Mouse (Mus musculus) hindbrain, embryonic 12.5 days (tissue): Measurements from ENCODE around the gene Eme1. TPM values are rescaled to one million over a fixed set of nuclear protein-coding genes. Genes with fewer than 3 reads are reported as not detected.

Source experiments
- ATAC-seq: fragments of 200-750 bp; cut with Nextera tagmentation; 2 replicates; pipeline ENCODE4 v1.8.0; 2017; ENCODE audit warnings: moderate TSS enrichment; ENCODE audit not compliant: low FRiP score
- H3K27ac ChIP-seq: fragments of 300-500 bp; sonication (generic); 2 replicates; pipeline ENCODE4 v1.5.1; 2016; ENCODE audit warnings: mild to moderate bottlenecking
- H3K27me3 ChIP-seq: fragments of 300-500 bp; sonication (generic); 2 replicates; pipeline ENCODE4 v1.6.1; 2016; ENCODE audit warnings: mild to moderate bottlenecking
- H3K36me3 ChIP-seq: fragments of 300-500 bp; sonication (generic); 2 replicates; pipeline ENCODE4 v1.6.1; 2016; ENCODE audit warnings: mild to moderate bottlenecking
- H3K4me1 ChIP-seq: fragments of 300-500 bp; sonication (generic); 2 replicates; pipeline ENCODE4 v1.6.1; 2016
- H3K4me2 ChIP-seq: fragments of 300-500 bp; sonication (generic); replicated peaks from 2 replicates; pipeline ENCODE4 v1.6.1; 2016; ENCODE audit warnings: mild to moderate bottlenecking
- H3K4me3 ChIP-seq: fragments of 300-500 bp; sonication (generic); 2 replicates; pipeline ENCODE4 v1.5.1; 2016; ENCODE audit warnings: mild to moderate bottlenecking
- H3K9ac ChIP-seq: fragments of 300-500 bp; sonication (generic); 2 replicates; pipeline ENCODE4 v1.6.1; 2016; ENCODE audit warnings: mild to moderate bottlenecking, moderate library complexity
- H3K9me3 ChIP-seq: fragments of 300-500 bp; sonication (generic); replicated peaks from 2 replicates; pipeline ENCODE4 v1.6.1; 2016; ENCODE audit warnings: mild to moderate bottlenecking
- WGBS: fragments of 180-500 bp; shearing (Covaris S2); methylation state at CpG from one replicate; pipeline ENCODE4 v1.1.7; 2016; 5-methylcytosine and 5-hydroxymethylcytosine counted together
- polyA plus RNA-seq: library from polyadenylated mRNA; unstranded; fragments of >200 nt; fragmentation: Nextera tagmentation; extraction: Ambion mirVana; gene quantifications from 2 replicates; pipeline ENCODE4 v1.2.1, GENCODE M21; 2016

Eme1 gene
- polyA plus RNA-seq, 1 experiment from 2014 or later = 21.3 TPM

DNA sequence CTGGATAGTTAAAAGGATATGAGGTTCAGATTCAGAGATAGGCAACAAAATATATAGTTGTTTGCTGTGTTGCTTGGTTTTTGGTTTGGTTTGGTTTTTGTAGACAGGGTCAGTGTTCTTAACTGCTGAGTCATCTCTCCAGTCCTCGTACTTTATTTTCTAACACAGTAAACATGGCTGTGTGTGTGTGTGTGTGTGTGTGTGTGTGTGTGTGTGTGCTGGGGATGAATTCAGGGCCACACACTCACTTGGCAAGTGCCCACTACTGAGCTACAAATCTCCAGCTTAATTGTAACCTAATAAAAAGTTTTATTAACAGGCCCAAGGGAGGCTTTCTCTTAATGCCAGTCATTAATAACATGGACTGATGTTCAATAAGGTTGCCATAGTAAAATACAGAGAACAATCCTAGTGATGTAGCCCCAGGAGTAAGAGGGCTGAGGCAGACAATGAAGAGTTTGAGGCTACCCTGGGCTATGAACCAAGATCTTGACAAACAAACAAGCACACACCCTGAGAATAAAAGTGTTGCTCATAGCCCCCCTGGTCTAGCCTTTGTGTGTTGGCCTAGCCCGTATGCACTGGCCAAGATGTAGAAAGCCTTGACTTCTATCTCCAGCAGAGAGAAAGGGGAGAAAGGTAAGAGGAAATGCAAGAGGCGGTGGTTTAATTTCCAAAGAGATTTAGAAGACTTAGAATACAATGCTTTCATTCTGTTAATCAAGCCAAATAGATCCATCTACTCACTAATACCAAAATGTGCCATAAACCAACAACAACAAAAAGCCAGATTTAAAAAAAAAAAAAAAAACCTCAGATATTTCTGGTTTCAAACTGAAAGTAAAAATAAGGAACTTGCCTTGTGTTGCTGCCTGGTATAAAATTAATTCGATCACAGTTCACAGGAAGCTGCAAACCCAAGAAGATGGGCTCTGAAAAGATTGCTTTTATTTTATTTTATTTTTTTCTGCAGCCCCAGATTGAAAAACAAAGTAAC, 42.7 kb downstream of the Eme1 start:
- Histone ChIP-seq H3K27ac (no peak overlapping the region), H3K4me1 (no peaks in the 10 kb centered on the region), H3K4me2 (no peak overlapping the region), H3K9ac (no peak overlapping the region), H3K9me3 (no peaks in the 10 kb centered on the region), H3K36me3 (no peaks in the 10 kb centered on the region), H3K27me3 (no peaks in the 10 kb centered on the region), H3K4me3 (no peak overlapping the region)
- WGBS = 73% methylated on average over 4 of the region's 4 CpGs
- ATAC-seq = no peak

GRCm38 (mm10) chr11:94602356-94602955, 51.3 kb downstream of the Eme1 start:
- WGBS = 70% methylated on average over 11 of the region's 11 CpGs
- Histone ChIP-seq H3K4me3 (peak overlapping the region; percentile 45; the same call in 1 of the 2 replicates), H3K27me3 (peaks cover 4% of the 10 kb centered on the region), H3K9me3 (no peaks in the 10 kb centered on the region), H3K9ac (no peak overlapping the region), H3K36me3 (no peaks in the 10 kb centered on the region), H3K27ac (no peak overlapping the region), H3K4me2 (peak overlapping the region; percentile 79), H3K4me1 (peaks cover 20% of the 10 kb centered on the region)
- no peak for ATAC-seq

GRCm38 (mm10) chr11:94601321-94602281, 52.2 kb downstream of the Eme1 start, which contains the start of gene Acsf2:
Acsf2 (minus strand) TSS chr11:94601871.
- Histone ChIP-seq H3K9me3 (no peaks in the 10 kb centered on the region), H3K9ac (peak within 1 kb of the TSS; percentile 58), H3K4me2 (peak within 1 kb of the TSS; percentile 79), H3K4me1 (peaks cover 20% of the 10 kb centered on the region), H3K27ac (no peak within 1 kb of the TSS), H3K36me3 (no peaks in the 10 kb centered on the region), H3K27me3 (peaks cover 4% of the 10 kb centered on the region), H3K4me3 (peak within 1 kb of the TSS; percentile 45)
- peak; percentile 74 for ATAC-seq
- WGBS = under 1% methylated on average over 52 of the region's 52 CpGs

DNA sequence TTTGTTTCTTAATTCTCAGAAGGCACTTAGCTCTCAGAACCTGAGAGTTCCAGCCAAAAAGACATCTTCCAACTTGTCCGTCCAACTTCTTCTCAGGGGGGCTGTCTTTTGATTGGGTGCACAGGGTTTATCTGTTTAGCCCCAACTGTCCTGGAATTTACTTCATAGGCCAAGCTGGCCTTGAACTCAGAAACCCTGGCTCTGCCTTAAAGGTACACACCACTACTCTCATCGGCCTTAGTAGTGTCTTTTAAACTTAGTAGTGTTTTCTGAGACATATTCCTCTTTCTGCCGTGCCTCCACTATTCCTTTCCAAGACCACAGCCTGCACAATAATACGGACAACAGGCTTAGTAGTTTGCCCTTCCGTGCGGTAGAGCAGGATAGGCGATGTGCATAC, 53.3 kb downstream of the Eme1 start:
- Histone ChIP-seq H3K4me1 (peaks cover 20% of the 10 kb centered on the region), H3K4me3 (no peak overlapping the region), H3K27me3 (peaks cover 4% of the 10 kb centered on the region), H3K27ac (no peak overlapping the region), H3K4me2 (peak overlapping the region; percentile 79; the same call in 1 of the 2 replicates), H3K9me3 (no peaks in the 10 kb centered on the region), H3K9ac (no peak overlapping the region), H3K36me3 (no peaks in the 10 kb centered on the region)
- no peak for ATAC-seq
- 89% methylated on average over 7 of the region's 7 CpGs for WGBS

- Histone ChIP-seq H3K4me3 (no peak overlapping the region), H3K36me3 (no peaks in the 10 kb centered on the region), H3K9me3 (no peaks in the 10 kb centered on the region), H3K27ac (no peak overlapping the region), H3K27me3 (peaks cover 4% of the 10 kb centered on the region), H3K9ac (no peak overlapping the region), H3K4me1 (peaks cover 20% of the 10 kb centered on the region), H3K4me2 (no peak overlapping the region)
- WGBS = 74% methylated on average over 6 of the region's 6 CpGs
- ATAC-seq = no peak
These were observed 55.2 kb downstream of the Eme1 start for GRCm38 (mm10) chr11:94598437-94599120.

DNA sequence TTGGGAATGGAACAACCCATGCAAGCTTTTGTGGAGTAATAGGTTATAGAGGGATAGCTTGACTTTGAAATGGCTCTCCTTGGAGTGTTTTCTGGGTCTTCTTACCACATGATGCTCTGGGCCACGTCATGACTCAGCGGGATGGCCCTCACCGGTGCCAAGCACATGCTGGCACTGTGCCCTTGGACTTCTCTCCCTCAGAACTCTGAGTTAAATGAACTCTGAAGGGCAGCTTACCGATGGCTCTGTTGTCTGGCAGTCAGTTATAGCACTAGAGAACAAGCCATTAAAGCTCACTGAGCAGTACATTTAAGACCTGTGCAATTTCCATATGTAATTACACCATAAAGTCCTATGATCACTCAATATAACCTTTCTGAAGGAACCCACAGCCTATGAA, 56.4 kb downstream of the Eme1 start:
- no peak for ATAC-seq
- Histone ChIP-seq H3K36me3 (no peaks in the 10 kb centered on the region), H3K4me3 (no peak overlapping the region), H3K4me2 (no peak overlapping the region), H3K9ac (no peak overlapping the region), H3K4me1 (peaks cover 18% of the 10 kb centered on the region), H3K27ac (no peak overlapping the region), H3K9me3 (no peaks in the 10 kb centered on the region), H3K27me3 (peaks cover 4% of the 10 kb centered on the region)
- WGBS = 89% methylated on average over 4 of the region's 4 CpGs

- no peaks in the 10 kb centered on the region for H3K36me3 ChIP-seq
- peaks cover 4% of the 10 kb centered on the region for H3K27me3 ChIP-seq
- no peak overlapping the region for H3K27ac ChIP-seq
- WGBS = 76% methylated on average over 7 of the region's 7 CpGs
- no peak overlapping the region for H3K4me2 ChIP-seq
- no peak overlapping the region for H3K9ac ChIP-seq
- H3K9me3 ChIP-seq = no peaks in the 10 kb centered on the region
- no peak overlapping the region for H3K4me3 ChIP-seq
- peaks cover 8% of the 10 kb centered on the region; the same call in 1 of the 2 replicates for H3K4me1 ChIP-seq
- ATAC-seq = no peak
These were observed 57.4 kb downstream of the Eme1 start for GRCm38 (mm10) chr11:94596311-94596852.

Other genes starting within 250 kb of the Eme1 start
- 19.1 and 21.4 TPM in 2 replicates for gene Cacna1g, start 179.8 kb downstream of the Eme1 start, polyA plus RNA-seq
- gene Spata20, start 167.8 kb downstream of the Eme1 start, polyA plus RNA-seq = 0.08 TPM in 1 of 2 replicates, not detected in the other
- gene Epn3, start 154.0 kb downstream of the Eme1 start, polyA plus RNA-seq = 1.7 and 2.5 TPM in 2 replicates
- gene Mycbpap, start 132.2 kb downstream of the Eme1 start, polyA plus RNA-seq = 4.2 and 5.2 TPM in 2 replicates
- 3.4 and 4.6 TPM in 2 replicates for gene Rsad1, start 104.7 kb downstream of the Eme1 start, polyA plus RNA-seq
- gene Chad, start 88.9 kb downstream of the Eme1 start, polyA plus RNA-seq = 0.98 and 1.5 TPM in 2 replicates
- 3.3 and 3.5 TPM in 2 replicates for gene Acsf2, start 52.1 kb downstream of the Eme1 start, polyA plus RNA-seq
- 208 and 212 TPM in 2 replicates for gene Lrrc59, start 24.2 kb downstream of the Eme1 start, polyA plus RNA-seq
- 126 and 131 TPM in 2 replicates for gene Mrpl27, start 197 bp downstream of the Eme1 start, polyA plus RNA-seq
- 19.4 and 20.3 TPM in 2 replicates for gene Xylt2, start 23.6 kb upstream of the Eme1 start, polyA plus RNA-seq
- gene Gm11541, start 50.5 kb upstream of the Eme1 start, polyA plus RNA-seq = 0.12 TPM in 1 of 2 replicates, not detected in the other
- 0.23 and 0.38 TPM in 2 replicates for gene Cdc34b, start 87.8 kb upstream of the Eme1 start, polyA plus RNA-seq
- not detected in 2 replicates for gene Tmem92, start 128.7 kb upstream of the Eme1 start, polyA plus RNA-seq